Mouse (Mus musculus) G1E (cell line): ENCODE measurements at regions not wholly inside any gene's neighbourhood (a gene's known extent, or its start where the extent isn't known, plus 50 kb on each side); places are given as distances from the start of the nearest gene placed in this dataset.

Source experiments
- ATAC-seq: 2 replicates; pipeline ENCODE4 v1.8.0; 2016; ENCODE audit warnings: mild to moderate bottlenecking; ENCODE audit not compliant: insufficient number of reproducible peaks, poor library complexity, low FRiP score, severe bottlenecking; ENCODE audit errors: extremely low read depth
- DNase-seq: peaks from one replicate; pipeline ENCODE4 v3.0.0; 2012; ENCODE audit warnings: low spot score
- H3K27me3 ChIP-seq: 2 replicates; pipeline ENCODE4 v1.6.1; 2012; ENCODE audit warnings: mild to moderate bottlenecking, low read length, inconsistent platforms; ENCODE audit not compliant: insufficient read depth
- H3K36me3 ChIP-seq: replicated peaks from 2 replicates; pipeline ENCODE3; 2012; ENCODE audit warnings: mild to moderate bottlenecking, inconsistent platforms
- H3K4me1 ChIP-seq: 2 replicates; pipeline ENCODE4 v1.6.1; 2012; ENCODE audit warnings: low read depth, low read length, inconsistent platforms, mixed read lengths; ENCODE audit not compliant: insufficient read depth
- H3K4me3 ChIP-seq: 2 replicates; pipeline ENCODE4 v1.5.1; 2012; ENCODE audit warnings: low read depth, mild to moderate bottlenecking, inconsistent platforms, low read length, moderate library complexity, mixed read lengths
- H3K9me3 ChIP-seq: replicated peaks from 2 replicates; pipeline ENCODE4 v1.6.1; 2012; ENCODE audit warnings: inconsistent platforms
- CTCF ChIP-seq: IDR thresholded peaks from 2 replicates; pipeline ENCODE4 v1.5.1; 2012; ENCODE audit warnings: low read depth, low read length, inconsistent platforms, mixed read lengths
- GATA1 ChIP-seq: IDR thresholded peaks from 2 replicates; pipeline ENCODE4 v1.6.1; 2012; ENCODE audit warnings: borderline replicate concordance, low read length, inconsistent platforms, mixed read lengths
- GATA2 ChIP-seq: IDR thresholded peaks from 2 replicates; pipeline ENCODE4 v1.6.1; 2012; ENCODE audit warnings: low read depth, low read length, inconsistent platforms, borderline replicate concordance
- POLR2AphosphoS5 ChIP-seq: IDR thresholded peaks from 2 replicates; pipeline ENCODE4 v1.6.1; 2012; ENCODE audit warnings: low read depth, low read length, inconsistent platforms; ENCODE audit not compliant: insufficient replicate concordance
- TAL1 ChIP-seq: conservative IDR thresholded peaks from 2 replicates; pipeline ENCODE4 v1.6.1; 2012; ENCODE audit warnings: low read depth, low read length, inconsistent platforms, mixed read lengths

DNA sequence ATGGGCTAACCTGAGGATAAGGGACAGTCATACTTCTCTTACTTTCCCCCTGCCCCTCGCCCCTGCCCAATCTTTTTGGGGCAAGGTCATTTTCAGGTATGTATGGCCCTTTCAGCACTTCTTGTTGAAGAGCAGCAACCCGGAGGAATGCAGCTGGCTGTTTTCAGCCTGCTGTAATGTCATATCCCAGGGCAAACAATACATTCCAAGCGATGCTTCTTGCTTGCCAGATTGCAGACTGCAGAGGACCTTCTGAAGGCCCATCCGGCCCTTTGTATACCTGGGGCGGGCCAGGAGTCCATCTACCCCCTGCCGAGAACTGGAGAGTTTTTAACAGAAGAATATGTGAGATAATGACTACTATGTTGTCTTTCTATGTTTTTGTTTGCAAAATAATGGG, 105.2 kb downstream of the Cdca7 start:
- no peak overlapping the region for H3K4me3 ChIP-seq

DNA sequence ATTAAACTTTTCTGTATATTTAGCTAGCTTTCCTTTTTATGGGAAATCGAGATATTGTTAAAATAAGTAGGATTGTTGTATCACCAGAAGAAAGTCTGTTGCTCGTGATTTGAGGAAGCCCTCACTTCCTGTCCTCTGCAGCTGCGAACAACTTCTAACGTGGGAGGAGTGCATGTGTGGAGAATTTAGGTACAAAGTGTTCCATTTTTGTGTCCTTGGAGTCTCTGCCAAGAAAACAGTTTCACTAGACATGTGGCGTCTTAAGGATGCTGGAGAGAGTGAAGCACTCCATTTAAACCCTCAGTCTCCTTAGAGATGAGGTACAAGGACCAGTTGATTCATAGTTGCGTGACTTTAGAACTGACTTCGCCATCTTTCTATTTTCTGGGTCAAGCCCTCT, 112.9 kb downstream of the Cdca7 start:
- Histone ChIP-seq H3K4me3 (no peak overlapping the region), H3K9me3 (no peaks in the 10 kb centered on the region), H3K36me3 (no peaks in the 10 kb centered on the region), H3K27me3 (peaks cover 32% of the 10 kb centered on the region), H3K4me1 (no peaks in the 10 kb centered on the region; the same call in 1 of the 2 replicates)
- DNase-seq (no peak), ATAC-seq (no peak)
- TF ChIP-seq GATA1 (no peak), GATA2 (no peak), CTCF (no peak), POLR2AphosphoS5 (no peak), TAL1 (no peak)

More for the DNA sequence above, 105.2 kb downstream of the Cdca7 start:
- Histone ChIP-seq H3K27me3 (peaks cover 8% of the 10 kb centered on the region), H3K9me3 (no peaks in the 10 kb centered on the region), H3K36me3 (no peaks in the 10 kb centered on the region), H3K4me1 (no peaks in the 10 kb centered on the region)
- TF ChIP-seq CTCF (no peak), POLR2AphosphoS5 (no peak), GATA2 (no peak), GATA1 (no peak), TAL1 (no peak)
- ATAC-seq = no peak
- DNase-seq = no peak

DNA sequence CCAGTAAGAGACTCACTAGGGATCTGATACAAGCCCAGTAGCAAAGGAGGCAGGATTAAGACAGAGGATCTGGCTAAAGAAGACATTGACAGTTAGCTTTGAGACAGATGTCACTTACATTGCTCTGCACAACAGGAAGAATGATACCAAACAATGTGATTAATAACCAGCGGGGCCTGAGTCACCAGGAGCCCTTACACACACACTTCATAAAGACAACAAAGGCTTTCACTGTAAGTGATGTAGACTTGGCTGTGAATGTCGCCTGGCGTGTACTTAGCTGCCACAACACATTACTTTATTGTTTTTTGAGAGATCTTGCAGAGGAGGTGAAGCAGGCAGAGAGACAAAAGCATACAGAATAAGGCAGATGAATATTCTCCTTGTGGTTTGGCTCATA, 116.1 kb downstream of the Cdca7 start:
- TF ChIP-seq CTCF (no peak), TAL1 (no peak), POLR2AphosphoS5 (no peak), GATA2 (no peak), GATA1 (no peak)
- ATAC-seq = no peak
- Histone ChIP-seq H3K4me1 (no peaks in the 10 kb centered on the region; the same call in 1 of the 2 replicates), H3K9me3 (no peaks in the 10 kb centered on the region), H3K4me3 (no peak overlapping the region), H3K36me3 (no peaks in the 10 kb centered on the region), H3K27me3 (peaks cover 33% of the 10 kb centered on the region)
- DNase-seq = no peak

DNA sequence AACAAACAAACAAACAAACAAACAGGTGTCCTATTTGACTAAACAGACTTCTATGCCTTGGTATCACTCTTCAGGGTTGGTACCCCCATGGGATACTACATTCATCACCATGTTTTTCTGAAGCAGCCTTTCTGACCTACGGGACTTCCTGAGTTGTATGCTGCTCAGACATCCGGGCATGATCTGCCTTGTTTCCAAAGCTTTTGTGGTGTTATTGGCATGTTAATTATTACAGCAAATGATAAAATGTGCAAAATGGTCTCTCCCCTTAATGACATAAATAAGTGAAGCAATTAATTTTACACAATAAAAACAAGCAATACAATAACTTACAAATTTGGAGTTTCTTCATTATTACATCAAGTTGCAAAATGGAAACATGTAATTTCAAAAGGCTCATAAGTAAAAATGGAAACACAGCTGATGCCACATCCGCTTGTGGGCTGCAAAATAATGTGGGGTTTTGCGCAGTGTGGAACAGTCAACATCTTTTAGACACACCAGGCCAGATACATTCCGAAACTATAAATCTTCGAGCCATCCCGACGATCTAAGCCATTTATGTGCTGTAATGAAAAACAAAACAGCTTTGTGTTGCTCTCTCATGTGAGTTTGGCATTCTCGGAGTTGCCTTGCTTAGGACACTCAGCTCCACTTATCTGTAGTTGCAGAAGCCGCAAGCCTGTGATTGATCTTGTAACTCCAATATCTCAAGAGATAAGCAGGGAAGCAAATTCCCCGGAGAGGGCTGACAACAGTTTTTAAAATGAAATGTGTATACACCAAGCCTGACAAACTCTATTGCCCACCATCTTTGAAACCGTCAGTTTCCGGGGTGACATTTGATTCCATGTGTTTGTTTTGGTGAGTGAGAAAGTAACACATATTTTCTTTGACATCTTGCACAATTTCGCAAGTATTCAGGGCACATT, 121.3 kb downstream of the Cdca7 start:
- Histone ChIP-seq H3K9me3 (no peaks in the 10 kb centered on the region), H3K27me3 (peaks cover 24% of the 10 kb centered on the region), H3K36me3 (no peaks in the 10 kb centered on the region), H3K4me3 (no peak overlapping the region), H3K4me1 (no peaks in the 10 kb centered on the region)
- ATAC-seq = no peak
- no peak for DNase-seq
- TF ChIP-seq GATA1 = no peak
- TF ChIP-seq TAL1 = no peak
- TF ChIP-seq CTCF = no peak
- no peak for TF ChIP-seq POLR2AphosphoS5
- no peak for TF ChIP-seq GATA2

DNA sequence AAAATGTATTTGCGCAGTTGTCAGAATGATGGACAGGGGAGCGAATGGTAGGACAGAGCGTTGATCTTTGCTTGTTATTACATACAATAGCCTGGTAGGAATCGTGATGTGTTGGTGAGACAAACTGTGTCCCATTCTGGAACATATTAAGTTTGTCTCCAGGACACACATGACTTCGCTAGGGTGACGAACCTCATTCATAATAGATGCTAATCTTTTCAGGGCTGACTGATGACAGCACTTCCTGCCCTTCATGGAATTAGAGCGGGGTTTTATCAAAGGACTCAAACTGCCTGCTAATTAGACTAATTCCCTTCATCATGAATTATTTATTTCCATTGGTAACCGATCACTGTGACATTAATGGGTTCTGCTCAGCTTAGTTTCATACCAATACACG, 122.0 kb downstream of the Cdca7 start:
- no peak for TF ChIP-seq TAL1
- TF ChIP-seq GATA2 = no peak
- no peak for TF ChIP-seq GATA1
- no peak for TF ChIP-seq POLR2AphosphoS5
- TF ChIP-seq CTCF = no peak
- H3K9me3 ChIP-seq = no peaks in the 10 kb centered on the region
- H3K36me3 ChIP-seq = no peaks in the 10 kb centered on the region
- DNase-seq = no peak
- H3K4me3 ChIP-seq = no peak overlapping the region
- no peaks in the 10 kb centered on the region for H3K4me1 ChIP-seq
- peaks cover 21% of the 10 kb centered on the region for H3K27me3 ChIP-seq
- ATAC-seq = no peak

DNA sequence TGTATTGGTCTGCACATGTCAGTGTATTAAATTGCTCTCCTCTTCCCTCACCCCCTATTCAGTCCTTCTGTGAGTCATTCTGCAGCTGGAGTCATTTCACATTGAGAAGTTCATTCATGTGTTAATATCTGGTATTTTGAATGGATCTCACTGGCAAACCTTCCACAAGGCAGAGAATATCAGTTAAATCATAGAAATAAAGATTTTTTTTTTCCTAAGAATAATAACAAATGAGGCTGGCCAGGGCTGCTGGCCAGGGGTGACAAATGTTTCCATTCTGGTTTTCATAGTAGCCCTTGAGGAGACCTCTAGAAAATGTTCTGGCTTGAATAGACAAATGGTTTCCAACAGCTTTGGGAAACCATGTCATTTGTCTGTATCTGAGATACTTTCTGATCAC, 124.8 kb downstream of the Cdca7 start:
- DNase-seq (no peak), ATAC-seq (no peak)
- Histone ChIP-seq H3K4me1 (no peaks in the 10 kb centered on the region), H3K9me3 (no peaks in the 10 kb centered on the region), H3K36me3 (no peaks in the 10 kb centered on the region), H3K4me3 (no peak overlapping the region), H3K27me3 (peaks cover 28% of the 10 kb centered on the region)
- TF ChIP-seq CTCF (no peak), POLR2AphosphoS5 (no peak), TAL1 (no peak), GATA2 (no peak)
